Mouse (Mus musculus) layer of hippocampus, adult 2 months (tissue): ENCODE measurements around the gene Ptpn3. TPM values are rescaled to one million over a fixed set of nuclear protein-coding genes. Genes with fewer than 3 reads are reported as not detected.

Experiments
- DNase-seq, 2 experiments: peaks; one replicate each; pipeline ENCODE4 v3.0.0; 2022; ENCODE audit warnings: low spot score in 2 of 2
- H3K27ac ChIP-seq: fragments of 200-600 bp; 2 replicates; pipeline ENCODE4 v1.8.1; 2022
- H3K4me3 ChIP-seq: fragments of 200-600 bp; 2 replicates; pipeline ENCODE4 v1.8.1; 2022; ENCODE audit warnings: mild to moderate bottlenecking
- CTCF ChIP-seq: fragments of 200-600 bp; conservative IDR thresholded peaks from 2 replicates; pipeline ENCODE4 v1.8.1; 2022; ENCODE audit warnings: antibody characterized with exemption, mild to moderate bottlenecking, moderate library complexity
- long read RNA-seq, 2 experiments: library from polyadenylated mRNA; stranded (forward); transcript quantifications; one replicate each; pipeline ENCODE4 v2.0.0; 2021; ENCODE audit warnings: borderline mapping rate in 2 of 2
- total RNA-seq, 2 experiments: library from RNA; stranded (reverse); gene quantifications; 2 replicates each; pipeline ENCODE4 v1.2.3; 2021

Gene Ptpn3
- 10 to 100 TPM; 76.6 to 92.1 TPM for total RNA-seq
- long read RNA-seq, experiment 1, partial matches to known transcripts = 5 of 26 reads
- long read RNA-seq, experiment 1, other reads (novel, unspliced or antisense) = 21 of 26 reads
- long read RNA-seq, experiment 2, partial matches to known transcripts = 10 of 39 reads
- long read RNA-seq, experiment 2, other reads (novel, unspliced or antisense) = 29 of 39 reads

- DNase-seq = peak; percentile 58 to 73
- no peak for TF ChIP-seq CTCF
- H3K4me3 ChIP-seq = peak within 1 kb of the TSS; percentile 84
- peak within 1 kb of the TSS; percentile 97 for H3K27ac ChIP-seq
Observed at GRCm38 (mm10) chr4:57301410-57302313, at the start of gene Ptpn3. Ptpn3 (minus strand) TSS chr4:57301837.

GRCm38 (mm10) chr4:57350541-57350940 lies 48.9 kb upstream of the Ptpn3 start:
- Histone ChIP-seq H3K27ac (no peak overlapping the region), H3K4me3 (no peak overlapping the region)
- TF ChIP-seq CTCF = no peak
- DNase-seq = no peak

GRCm38 (mm10) chr4:57343996-57344395 lies 42.4 kb upstream of the Ptpn3 start:
- no peak for DNase-seq
- no peak overlapping the region for H3K4me3 ChIP-seq
- no peak overlapping the region for H3K27ac ChIP-seq
- TF ChIP-seq CTCF = no peak

- Histone ChIP-seq H3K27ac (no peak overlapping the region), H3K4me3 (no peak overlapping the region)
- no peak for DNase-seq
- no peak for TF ChIP-seq CTCF
Observed at GRCm38 (mm10) chr4:57338923-57339322, 37.3 kb upstream of the Ptpn3 start.

DNA sequence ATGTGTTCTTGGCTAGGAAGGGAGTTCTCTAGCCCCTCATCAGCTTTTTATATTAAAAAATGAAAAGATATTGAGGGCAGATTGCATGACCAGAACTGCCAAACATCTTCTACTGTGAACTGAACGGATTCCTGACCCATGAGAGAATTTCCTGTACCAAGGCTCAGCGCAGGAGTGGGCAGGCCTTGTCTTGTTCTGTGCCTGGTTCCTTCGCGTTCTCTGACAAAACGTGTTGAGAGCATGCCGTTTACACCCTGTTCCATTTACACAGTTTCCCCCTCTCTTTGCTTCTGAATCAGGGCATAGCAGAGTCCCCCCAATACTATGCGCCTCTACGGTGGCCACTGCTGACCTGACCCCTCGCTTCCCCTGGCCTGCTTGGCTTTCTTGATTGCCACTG lies 36.4 kb upstream of the Ptpn3 start:
- H3K27ac ChIP-seq = no peak overlapping the region
- no peak overlapping the region for H3K4me3 ChIP-seq
- no peak for DNase-seq
- no peak for TF ChIP-seq CTCF

- Histone ChIP-seq H3K4me3 (no peak overlapping the region), H3K27ac (no peak overlapping the region)
- no peak for TF ChIP-seq CTCF
- no peak for DNase-seq
Observed at GRCm38 (mm10) chr4:57335000-57335666, 33.5 kb upstream of the Ptpn3 start.

- no peak for TF ChIP-seq CTCF
- no peak for DNase-seq
Observed at GRCm38 (mm10) chr4:57333926-57334548, 32.4 kb upstream of the Ptpn3 start.

DNA sequence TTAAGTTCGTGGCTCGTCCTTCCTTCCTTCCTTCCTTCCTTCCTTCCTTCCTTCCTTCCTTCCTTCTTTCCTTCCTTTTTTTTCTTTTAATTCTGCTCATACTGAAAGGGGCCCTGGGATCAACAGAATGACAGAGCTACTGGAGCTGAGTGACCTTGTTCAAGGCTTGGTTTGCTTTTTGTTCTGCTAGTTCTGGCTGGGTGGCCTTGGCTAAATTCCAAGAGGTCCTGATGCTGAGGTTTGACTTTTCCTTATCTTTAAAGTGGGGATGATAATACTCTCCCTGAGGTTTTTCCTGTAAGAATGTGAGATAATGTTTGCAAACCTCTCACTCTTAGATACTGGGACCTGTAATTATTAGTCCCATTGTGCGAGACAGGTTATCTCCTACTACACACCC lies 30.9 kb upstream of the Ptpn3 start:
- no peak overlapping the region for H3K4me3 ChIP-seq
- H3K27ac ChIP-seq = no peak overlapping the region
- DNase-seq = no peak
- no peak for TF ChIP-seq CTCF

More at GRCm38 (mm10) chr4:57333926-57334548, 32.4 kb upstream of the Ptpn3 start:
- Histone ChIP-seq H3K4me3 (no peak overlapping the region), H3K27ac (no peak overlapping the region)

- Histone ChIP-seq H3K4me3 (peak overlapping the region; percentile 26; the same call in 1 of the 2 replicates), H3K27ac (peak overlapping the region; percentile 47; the same call in 1 of the 2 replicates)
- TF ChIP-seq CTCF = peak; percentile 88
- DNase-seq = peak; percentile 55 to 68
Observed at GRCm38 (mm10) chr4:57320606-57321327, 19.1 kb upstream of the Ptpn3 start.

GRCm38 (mm10) chr4:57318525-57319212 lies 17.0 kb upstream of the Ptpn3 start:
- H3K27ac ChIP-seq = no peak overlapping the region
- H3K4me3 ChIP-seq = no peak overlapping the region
- TF ChIP-seq CTCF = no peak
- peak; percentile 25 to 32 for DNase-seq

DNA sequence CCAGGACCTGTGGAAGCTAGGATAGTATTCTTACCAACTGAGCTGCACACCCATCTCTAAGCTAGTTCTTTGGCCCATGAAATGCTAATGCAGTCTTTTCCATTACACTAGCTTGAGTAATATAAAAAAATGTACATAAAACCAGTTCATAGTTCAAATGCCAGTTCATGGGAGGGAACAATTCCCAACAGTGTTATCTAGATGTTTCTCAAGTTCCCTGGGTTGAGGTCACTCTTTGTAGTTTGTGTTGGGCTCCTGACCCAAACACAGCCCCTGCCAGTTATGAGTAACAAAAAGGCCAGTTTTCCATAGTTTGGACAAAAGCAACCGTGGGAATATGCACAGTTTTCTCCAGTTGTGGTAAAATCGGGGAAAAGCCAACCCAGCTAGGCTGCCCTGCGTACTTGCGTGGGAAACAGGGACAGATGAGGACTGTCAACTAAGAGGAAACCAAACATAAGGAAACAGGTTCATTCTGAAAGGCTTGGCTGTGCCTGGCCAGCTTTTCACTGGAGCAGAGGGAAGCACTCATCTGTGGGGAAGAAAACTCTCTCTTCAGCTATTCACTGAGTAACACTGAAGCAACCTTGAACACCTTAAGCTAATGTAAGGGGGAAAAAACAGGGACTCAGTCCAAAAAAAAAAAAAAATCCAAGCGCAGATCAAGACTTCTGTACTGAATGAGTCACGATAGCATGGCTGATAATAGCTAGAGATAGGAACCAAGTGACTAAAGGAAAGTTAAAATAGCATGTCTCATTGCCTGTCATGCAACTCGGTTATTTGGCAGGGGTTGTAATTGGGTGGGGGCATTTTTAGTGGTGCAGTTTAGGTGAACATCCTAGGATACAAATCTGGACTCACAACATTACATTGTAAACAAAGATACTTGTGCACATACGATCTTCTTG lies 10.9 kb upstream of the Ptpn3 start:
- TF ChIP-seq CTCF = no peak
- no peak for DNase-seq

More for the DNA sequence above, 10.9 kb upstream of the Ptpn3 start:
- no peak overlapping the region for H3K4me3 ChIP-seq
- H3K27ac ChIP-seq = no peak overlapping the region
